Mouse (Mus musculus): ENCODE data around the gene Gstp3. TPM values are rescaled to one million over a fixed set of nuclear protein-coding genes. Genes with fewer than 3 reads are reported as not detected.

Gstp3 gene
- polyA plus RNA-seq, 1 experiment = 15.9 TPM

DNA sequence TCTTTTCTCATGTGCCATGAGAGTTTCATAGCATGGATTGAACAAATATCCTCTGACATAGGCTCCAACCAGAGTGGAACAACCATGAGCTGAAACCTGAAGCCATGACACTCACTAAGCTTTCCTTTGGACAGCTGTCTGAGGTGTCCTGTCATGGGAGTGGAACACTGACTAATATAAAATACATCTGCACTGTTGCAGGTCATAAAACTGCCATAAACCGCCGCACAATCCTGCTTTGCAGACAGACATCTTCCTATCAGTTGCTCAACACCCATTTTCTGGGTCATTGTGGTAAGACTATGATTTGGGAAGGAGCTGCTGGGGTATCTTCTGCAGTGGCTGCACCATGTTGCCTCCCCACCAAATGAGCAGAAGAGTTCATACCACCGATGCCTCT lies 33.4 kb upstream of the Gstp3 start:
- whole genome bisulfite sequencing = 78% methylated on average over 3 of the region's 3 CpGs
- peaks cover 3% of the 10 kb centered on the region for H3K4me1 ChIP-seq (ENCODE audit: control insufficient read depth, insufficient read depth, low read length)
- DNase-seq = no peak
- TF ChIP-seq POLR2A (IDR thresholded peaks at IDR 0.05; ENCODE audit: borderline replicate concordance, extremely low read depth, low read depth, low read length) (no peak), CTCF (IDR thresholded peaks at IDR 0.05; ENCODE audit: insufficient read depth, low read length) (no peak)
- H3K4me3 ChIP-seq (replicated peaks; ENCODE audit: extremely low read depth, low read depth, low read length) = no peak overlapping the region

DNA sequence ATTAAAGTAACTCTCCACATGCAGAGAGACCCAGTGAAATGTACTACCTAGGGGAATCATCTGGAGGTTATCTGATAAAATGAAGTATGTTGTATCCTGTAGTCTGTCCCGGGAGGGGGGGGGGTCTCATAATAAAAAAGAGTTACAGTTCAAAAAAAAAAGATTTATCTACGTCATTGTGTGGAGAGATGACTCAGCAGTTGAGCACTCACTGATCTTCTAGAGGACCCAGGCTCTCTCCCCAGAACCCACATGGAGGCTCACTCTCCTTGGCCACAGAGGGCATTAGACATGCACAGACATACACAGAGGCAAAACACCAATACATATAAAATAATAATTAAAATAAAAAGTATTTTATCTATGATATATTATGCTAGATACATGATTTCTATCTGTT lies 32.0 kb upstream of the Gstp3 start:
- no peak for TF ChIP-seq POLR2A (IDR thresholded peaks at IDR 0.05; ENCODE audit: borderline replicate concordance, extremely low read depth, low read depth, low read length)
- no peak for TF ChIP-seq CTCF (IDR thresholded peaks at IDR 0.05; ENCODE audit: insufficient read depth, low read length)
- Histone ChIP-seq H3K4me3 (replicated peaks; ENCODE audit: extremely low read depth, low read depth, low read length) (no peak overlapping the region), H3K4me1 (ENCODE audit: control insufficient read depth, insufficient read depth, low read length) (no peaks in the 10 kb centered on the region; the same call in 1 of the 2 replicates)
- 52% methylated on average over 2 of the region's 2 CpGs for WGBS
- DNase-seq = no peak

DNA sequence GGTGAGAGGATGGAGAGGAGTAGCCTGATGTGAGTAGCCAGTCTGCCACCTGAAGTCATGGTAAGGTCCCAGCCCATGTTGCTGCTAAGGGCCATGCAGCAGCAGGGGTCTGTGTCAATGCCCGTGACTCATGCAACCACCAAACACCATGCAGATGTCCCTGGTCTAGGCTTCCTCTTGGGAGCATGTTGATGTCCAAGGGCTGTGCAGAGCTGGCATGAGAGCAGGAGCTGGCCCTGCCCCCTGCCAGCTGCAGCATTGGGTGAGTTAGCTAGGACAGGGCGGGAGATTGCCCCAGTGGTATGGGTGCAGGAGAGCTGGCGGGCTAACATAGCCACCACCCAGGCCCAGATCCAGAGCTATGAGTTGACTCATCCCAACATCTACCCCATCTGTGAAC lies 31.1 kb upstream of the Gstp3 start:
- Histone ChIP-seq H3K4me1 (ENCODE audit: control insufficient read depth, insufficient read depth, low read length) (no peaks in the 10 kb centered on the region), H3K4me3 (replicated peaks; ENCODE audit: extremely low read depth, low read depth, low read length) (no peak overlapping the region)
- WGBS = 81% methylated on average over 3 of the region's 3 CpGs
- TF ChIP-seq POLR2A (IDR thresholded peaks at IDR 0.05; ENCODE audit: borderline replicate concordance, extremely low read depth, low read depth, low read length) (no peak), CTCF (IDR thresholded peaks at IDR 0.05; ENCODE audit: insufficient read depth, low read length) (no peak)
- DNase-seq = no peak

DNA sequence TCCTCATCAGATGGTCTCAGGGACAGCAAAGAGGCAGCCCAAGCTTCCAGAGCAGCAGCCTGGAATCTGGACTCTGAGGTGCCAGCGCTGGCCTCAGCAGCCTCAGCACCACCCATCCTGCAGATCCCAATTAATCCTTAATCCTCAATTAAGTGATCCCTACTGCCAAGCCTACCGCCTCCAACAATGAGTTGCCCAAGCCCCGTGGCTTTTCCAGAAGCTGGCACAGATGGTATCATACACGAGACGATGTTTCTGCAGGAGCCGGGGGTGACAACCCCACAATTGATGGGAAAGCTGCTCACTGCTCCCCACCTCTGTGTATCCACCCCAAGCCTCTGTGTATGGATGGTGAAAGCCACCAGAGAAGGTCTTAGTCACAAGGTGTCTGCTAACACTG lies 29.8 kb upstream of the Gstp3 start:
- TF ChIP-seq CTCF (IDR thresholded peaks at IDR 0.05; ENCODE audit: insufficient read depth, low read length) (no peak), POLR2A (IDR thresholded peaks at IDR 0.05; ENCODE audit: borderline replicate concordance, extremely low read depth, low read depth, low read length) (no peak)
- Histone ChIP-seq H3K4me3 (replicated peaks; ENCODE audit: extremely low read depth, low read depth, low read length) (no peak overlapping the region), H3K4me1 (ENCODE audit: control insufficient read depth, insufficient read depth, low read length) (no peaks in the 10 kb centered on the region)
- 73% methylated on average over 6 of the region's 6 CpGs for WGBS
- DNase-seq = no peak

DNA sequence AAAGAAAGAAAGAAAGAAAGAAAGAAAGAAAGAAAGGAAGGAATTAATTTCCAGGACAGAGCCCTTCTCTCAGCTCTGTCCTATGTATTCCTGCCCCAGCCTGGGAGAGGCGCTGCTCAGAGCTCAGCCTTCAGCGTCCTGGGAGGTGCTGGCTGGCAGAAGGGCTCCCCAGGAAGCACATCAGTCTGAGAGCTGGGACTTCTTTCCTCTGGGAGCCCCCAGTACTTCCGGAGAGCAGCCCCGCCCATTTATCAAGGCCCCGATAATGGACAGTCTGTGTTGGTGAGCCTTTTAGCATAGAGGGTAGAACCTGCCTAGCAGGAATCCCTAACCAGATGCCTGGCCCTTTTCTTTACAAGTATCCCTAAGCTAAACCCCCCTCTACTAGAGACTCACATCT lies 28.8 kb upstream of the Gstp3 start:
- no peak for TF ChIP-seq POLR2A (IDR thresholded peaks at IDR 0.05; ENCODE audit: borderline replicate concordance, extremely low read depth, low read depth, low read length)
- no peak for TF ChIP-seq CTCF (IDR thresholded peaks at IDR 0.05; ENCODE audit: insufficient read depth, low read length)
- 35% methylated on average over 5 of the region's 5 CpGs for WGBS
- no peak overlapping the region for H3K4me3 ChIP-seq (replicated peaks; ENCODE audit: extremely low read depth, low read depth, low read length)
- DNase-seq = no peak
- H3K4me1 ChIP-seq (ENCODE audit: control insufficient read depth, insufficient read depth, low read length) = no peaks in the 10 kb centered on the region

DNA sequence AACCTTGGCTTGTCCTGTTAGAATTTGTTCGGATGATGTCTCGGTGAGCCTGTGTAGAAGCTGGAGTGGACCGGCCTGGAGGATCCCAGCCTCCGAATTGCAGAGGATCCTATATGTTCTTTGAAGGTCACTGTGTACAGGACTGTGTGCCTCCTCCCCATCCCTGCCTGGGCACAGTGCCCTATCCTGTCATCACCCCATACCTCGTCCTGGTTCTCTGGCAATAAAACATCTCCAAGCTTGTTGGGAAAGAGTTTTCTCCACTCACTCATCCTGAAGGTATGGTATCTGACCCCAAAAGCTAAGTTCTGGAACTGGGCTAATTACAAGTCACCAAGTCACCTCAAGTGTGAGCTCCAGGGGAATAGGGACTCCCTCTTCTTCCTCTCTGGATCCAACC lies 27.7 kb upstream of the Gstp3 start:
- Histone ChIP-seq H3K4me1 (ENCODE audit: control insufficient read depth, insufficient read depth, low read length) (no peaks in the 10 kb centered on the region), H3K4me3 (replicated peaks; ENCODE audit: extremely low read depth, low read depth, low read length) (no peak overlapping the region)
- TF ChIP-seq POLR2A (IDR thresholded peaks at IDR 0.05; ENCODE audit: borderline replicate concordance, extremely low read depth, low read depth, low read length) (no peak), CTCF (IDR thresholded peaks at IDR 0.05; ENCODE audit: insufficient read depth, low read length) (no peak)
- no peak for DNase-seq
- WGBS = 79% methylated on average over 5 of the region's 5 CpGs

DNA sequence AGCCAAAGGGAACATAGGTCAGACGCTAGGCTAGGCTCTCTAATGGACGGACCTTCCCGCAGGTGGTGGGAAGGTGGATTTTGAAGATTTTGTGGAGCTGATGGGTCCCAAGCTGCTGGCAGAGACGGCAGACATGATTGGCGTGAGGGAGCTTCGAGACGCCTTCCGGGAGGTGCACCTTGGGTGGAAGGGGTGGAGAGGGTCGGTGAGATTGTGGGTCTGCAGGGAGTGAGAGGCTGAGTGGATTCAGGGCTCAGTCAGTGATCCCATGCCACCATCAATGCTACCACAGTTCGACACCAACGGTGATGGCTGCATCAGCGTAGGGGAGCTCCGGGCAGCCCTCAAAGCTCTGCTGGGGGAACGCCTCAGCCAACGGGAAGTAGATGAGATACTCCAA lies 26.8 kb upstream of the Gstp3 start:
- H3K4me3 ChIP-seq (replicated peaks; ENCODE audit: extremely low read depth, low read depth, low read length) = no peak overlapping the region
- TF ChIP-seq POLR2A (IDR thresholded peaks at IDR 0.05; ENCODE audit: borderline replicate concordance, extremely low read depth, low read depth, low read length) (no peak), CTCF (IDR thresholded peaks at IDR 0.05; ENCODE audit: insufficient read depth, low read length) (no peak)
- 91% methylated on average over 15 of the region's 15 CpGs for WGBS

DNA sequence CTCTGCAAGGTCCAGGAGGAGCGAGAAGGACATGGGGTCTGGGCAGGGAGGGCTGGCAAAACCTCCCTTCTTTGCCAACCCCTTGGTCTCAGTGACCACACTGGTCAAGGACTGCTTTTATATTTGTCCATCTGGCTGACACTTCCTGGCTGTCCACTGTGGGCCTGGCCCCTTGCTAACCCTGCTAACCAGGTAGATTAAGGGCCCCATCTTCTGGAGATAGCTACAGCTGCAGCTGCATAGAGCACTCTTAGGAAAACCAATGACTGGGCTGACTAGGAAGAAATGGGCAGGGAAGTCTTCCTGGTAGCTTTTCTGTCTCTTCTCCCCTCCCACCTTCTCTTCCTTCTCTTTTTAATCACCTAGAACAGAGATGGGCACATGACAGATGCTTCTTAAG lies 25.6 kb upstream of the Gstp3 start:
- no peaks in the 10 kb centered on the region for H3K4me1 ChIP-seq (ENCODE audit: control insufficient read depth, insufficient read depth, low read length)
- WGBS = 88% methylated on average over 1 of the region's 1 CpGs
- no peak overlapping the region for H3K4me3 ChIP-seq (replicated peaks; ENCODE audit: extremely low read depth, low read depth, low read length)
- TF ChIP-seq POLR2A (IDR thresholded peaks at IDR 0.05; ENCODE audit: borderline replicate concordance, extremely low read depth, low read depth, low read length) (no peak), CTCF (IDR thresholded peaks at IDR 0.05; ENCODE audit: insufficient read depth, low read length) (0 out of 2 replicates have a peak, but pooled peaks have one; percentile 20)
- DNase-seq = no peak

More for the DNA sequence above, 26.8 kb upstream of the Gstp3 start:
- no peak for DNase-seq
- no peaks in the 10 kb centered on the region for H3K4me1 ChIP-seq (ENCODE audit: control insufficient read depth, insufficient read depth, low read length)

DNA sequence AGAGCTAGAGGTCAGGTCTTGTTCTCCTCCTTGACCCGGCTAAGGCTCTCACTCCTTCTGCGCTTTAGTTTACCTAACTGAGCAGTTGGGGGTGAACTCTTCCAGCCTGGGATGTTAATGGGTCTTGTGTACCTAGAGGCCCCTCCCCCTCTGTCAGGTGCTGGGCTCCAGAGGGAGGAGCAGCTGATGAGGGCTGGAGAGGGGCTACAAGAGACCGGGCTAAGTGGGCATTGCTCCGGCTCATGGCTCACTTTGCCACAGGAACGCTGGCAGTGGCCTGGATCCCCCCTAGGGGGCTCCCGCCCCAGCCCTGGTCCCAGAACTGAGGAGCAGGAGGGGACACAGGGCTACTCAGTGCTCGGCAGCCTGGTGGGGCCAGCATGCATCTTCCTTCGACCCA lies 24.5 kb upstream of the Gstp3 start:
- Histone ChIP-seq H3K4me3 (replicated peaks; ENCODE audit: extremely low read depth, low read depth, low read length) (no peak overlapping the region), H3K4me1 (ENCODE audit: control insufficient read depth, insufficient read depth, low read length) (no peaks in the 10 kb centered on the region)
- TF ChIP-seq POLR2A (IDR thresholded peaks at IDR 0.05; ENCODE audit: borderline replicate concordance, extremely low read depth, low read depth, low read length) (no peak), CTCF (IDR thresholded peaks at IDR 0.05; ENCODE audit: insufficient read depth, low read length) (no peak)
- WGBS = 45% methylated on average over 8 of the region's 8 CpGs
- DNase-seq = no peak

DNA sequence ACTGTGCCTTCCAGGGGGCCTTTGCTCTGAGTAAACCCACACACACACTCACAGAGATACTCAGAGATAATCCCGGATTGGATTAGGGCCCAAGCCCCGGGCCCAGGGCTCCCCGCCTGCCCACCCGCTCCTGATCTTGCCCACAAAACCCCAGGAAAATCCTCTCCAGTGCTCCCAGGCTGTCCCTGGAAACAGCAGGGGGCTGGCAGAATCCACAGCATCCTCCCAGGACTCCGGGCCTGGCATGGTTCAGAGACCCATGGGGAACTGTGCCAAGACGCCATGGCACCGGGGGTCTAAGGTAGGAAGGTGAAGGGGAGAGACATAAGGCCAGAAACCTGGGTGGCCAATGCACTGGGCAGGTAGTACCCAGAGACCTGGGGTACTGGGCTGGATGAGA lies 23.9 kb upstream of the Gstp3 start:
- DNase-seq = no peak
- TF ChIP-seq POLR2A (IDR thresholded peaks at IDR 0.05; ENCODE audit: borderline replicate concordance, extremely low read depth, low read depth, low read length) (no peak), CTCF (IDR thresholded peaks at IDR 0.05; ENCODE audit: insufficient read depth, low read length) (no peak)
- no peaks in the 10 kb centered on the region for H3K4me1 ChIP-seq (ENCODE audit: control insufficient read depth, insufficient read depth, low read length)
- H3K4me3 ChIP-seq (replicated peaks; ENCODE audit: extremely low read depth, low read depth, low read length) = no peak overlapping the region
- 83% methylated on average over 7 of the region's 7 CpGs for WGBS

Data from lung, adult 2 months (tissue).